Mouse (Mus musculus) adrenal gland, postnatal 14 days (tissue): ENCODE measurements around the gene Lypd6b. TPM values are rescaled to one million over a fixed set of nuclear protein-coding genes. Genes with fewer than 3 reads are reported as not detected.

ENCODE experiments used
- DNase-seq: peaks from one replicate; pipeline ENCODE4 v3.0.0; 2021; ENCODE audit warnings: mixed read lengths
- long read RNA-seq, 2 experiments: library from polyadenylated mRNA; stranded (forward); transcript quantifications; one replicate each; pipeline ENCODE4 v2.0.0; 2021
- total RNA-seq: library from RNA; stranded (reverse); gene quantifications from 2 replicates; pipeline ENCODE4 v1.2.3, GENCODE M21; 2021

Lypd6b gene
- 0.15 TPM in 1 of 2 replicates, not detected in the other for total RNA-seq
- long read RNA-seq, experiment 1, partial matches to known transcripts, result 0 of 1 reads
- long read RNA-seq, experiment 1, other reads (novel, unspliced or antisense), result 1 of 1 reads
- long read RNA-seq, experiment 2, result 0 reads

DNA sequence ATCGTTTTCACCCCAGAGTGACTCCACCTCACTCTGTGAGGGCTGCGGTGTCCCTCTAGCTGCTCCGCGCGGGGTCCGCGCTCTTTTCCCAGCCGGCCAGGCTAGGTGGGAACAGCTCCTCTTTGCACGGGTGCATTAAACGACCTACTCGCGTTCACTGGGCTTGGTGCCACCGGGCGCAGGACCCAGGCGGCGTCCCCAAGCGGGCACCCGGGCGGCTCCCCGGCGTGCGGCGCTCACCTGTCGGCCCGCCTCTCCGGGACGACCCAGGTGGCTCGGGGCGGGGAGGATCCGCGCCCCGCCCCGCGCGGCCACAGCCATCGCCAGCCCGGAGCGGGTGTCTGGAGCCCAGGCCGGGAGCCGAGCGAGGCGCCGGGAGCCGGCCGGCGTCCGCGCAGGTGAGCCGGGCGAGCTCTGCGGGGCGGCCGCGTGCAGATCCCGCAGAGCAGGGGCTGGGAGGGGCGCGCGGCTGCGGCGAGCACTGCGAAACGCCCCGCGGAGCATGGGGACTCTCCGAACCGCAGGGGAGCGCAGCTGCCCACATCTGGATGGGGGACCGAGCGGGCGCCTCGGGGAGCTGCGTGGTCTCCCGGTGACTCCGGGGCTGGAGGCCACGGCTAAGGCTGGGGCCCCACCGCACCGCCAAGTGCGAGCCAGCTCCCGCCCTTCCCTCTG is at the start of gene Lypd6b:
Gene Lypd6b, plus strand, starts transcription at position 313 of the 675 bp plus-strand sequence.
- peak; percentile 24 for DNase-seq

DNA sequence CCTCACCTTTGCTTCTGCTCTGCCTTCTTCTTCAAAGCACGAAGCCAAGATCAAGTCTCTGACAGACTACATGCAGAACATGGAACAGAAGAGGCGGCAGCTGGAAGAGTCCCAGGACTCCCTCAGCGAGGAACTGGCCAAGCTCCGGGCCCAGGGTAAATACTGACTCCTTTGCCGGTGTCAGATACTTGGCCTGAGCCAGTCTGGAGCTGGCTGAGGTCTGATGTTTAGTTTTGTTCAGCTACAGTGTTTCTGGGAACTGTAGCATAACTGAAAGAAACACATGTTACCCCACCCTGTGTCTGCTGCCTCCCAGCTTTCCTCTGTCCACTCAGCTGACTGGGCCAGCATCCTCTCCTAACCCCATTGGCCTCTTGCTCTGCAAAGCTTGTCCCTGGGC is 48.4 kb upstream of the Lypd6b start:
- DNase-seq, result no peak

DNA sequence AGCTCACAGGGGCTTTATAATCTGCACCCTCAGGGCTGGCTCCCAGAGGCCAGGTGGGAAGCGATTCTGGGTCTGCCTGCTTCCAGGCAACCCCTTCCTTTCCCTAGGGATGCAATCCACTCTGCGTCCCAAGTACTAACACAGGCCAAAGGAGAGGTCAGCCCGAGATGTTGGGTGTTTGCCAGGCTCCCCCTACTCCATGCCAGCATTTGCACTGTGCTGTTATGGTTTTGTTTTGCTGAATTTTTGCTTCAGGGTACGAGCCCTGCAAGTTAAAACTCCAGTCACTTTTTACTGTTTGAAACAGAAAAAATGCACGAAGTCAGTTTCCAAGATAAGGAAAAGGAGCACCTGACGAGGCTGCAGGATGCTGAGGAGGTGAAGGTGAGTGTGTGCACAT is 46.5 kb upstream of the Lypd6b start:
- DNase-seq, result no peak

DNA sequence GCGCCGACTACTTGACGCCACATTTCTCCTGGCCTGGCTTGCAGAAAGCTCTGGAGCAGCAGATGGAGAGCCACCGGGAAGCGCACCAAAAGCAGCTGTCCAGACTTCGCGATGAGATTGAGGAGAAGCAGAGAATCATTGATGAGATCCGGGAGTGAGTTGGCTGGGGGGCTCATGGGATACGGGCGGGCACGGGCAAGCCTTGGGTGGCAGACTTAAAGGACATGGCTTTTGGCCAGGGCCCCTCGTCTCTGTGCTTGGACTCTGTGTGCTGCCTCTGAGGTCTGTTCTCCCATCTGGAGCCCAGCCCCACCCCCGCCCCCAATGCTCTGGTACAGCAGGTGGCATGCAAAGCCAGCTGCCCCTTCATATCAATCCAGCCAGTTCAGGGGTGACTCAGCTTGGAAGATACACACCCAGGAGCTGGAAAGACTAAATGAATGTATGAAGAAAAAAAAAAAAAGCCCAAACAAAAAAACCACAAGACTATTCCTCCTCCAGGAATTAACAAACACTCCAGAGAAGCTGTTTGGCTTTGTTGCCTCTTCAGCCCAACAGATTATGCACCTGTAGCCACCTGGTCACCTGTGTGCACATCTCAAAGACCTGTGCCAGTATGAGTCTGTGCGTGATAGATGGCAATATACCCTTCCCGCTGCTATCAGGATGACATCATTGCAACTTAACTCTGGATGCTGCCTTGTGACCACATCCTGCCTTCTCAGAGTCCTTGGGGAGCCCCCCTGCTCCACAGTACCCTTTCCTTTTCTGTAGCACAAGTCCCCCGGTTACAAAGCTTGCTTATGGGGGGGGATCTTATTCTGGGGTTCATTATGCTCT is 45.4 kb upstream of the Lypd6b start:
- DNase-seq, result no peak

DNA sequence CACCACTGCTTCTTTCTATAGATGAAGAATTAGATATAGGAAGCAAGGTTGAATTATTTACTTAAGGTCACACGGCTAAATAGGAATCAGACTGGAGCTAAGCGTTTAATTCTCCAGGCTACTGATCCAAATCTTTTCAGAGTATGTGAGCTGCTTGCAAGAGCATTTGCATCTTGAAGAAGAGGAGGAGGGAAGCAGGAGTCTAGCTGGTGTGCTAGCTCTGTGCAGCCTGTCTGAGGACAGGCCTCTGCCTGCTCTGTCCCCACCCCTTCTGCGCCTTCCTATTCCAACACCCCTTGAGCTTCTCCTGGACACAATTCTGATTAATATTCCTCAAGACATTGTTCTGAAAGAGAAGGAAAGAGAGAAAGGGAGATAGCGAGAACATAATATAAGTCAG is 44.6 kb upstream of the Lypd6b start:
- no peak for DNase-seq

DNA sequence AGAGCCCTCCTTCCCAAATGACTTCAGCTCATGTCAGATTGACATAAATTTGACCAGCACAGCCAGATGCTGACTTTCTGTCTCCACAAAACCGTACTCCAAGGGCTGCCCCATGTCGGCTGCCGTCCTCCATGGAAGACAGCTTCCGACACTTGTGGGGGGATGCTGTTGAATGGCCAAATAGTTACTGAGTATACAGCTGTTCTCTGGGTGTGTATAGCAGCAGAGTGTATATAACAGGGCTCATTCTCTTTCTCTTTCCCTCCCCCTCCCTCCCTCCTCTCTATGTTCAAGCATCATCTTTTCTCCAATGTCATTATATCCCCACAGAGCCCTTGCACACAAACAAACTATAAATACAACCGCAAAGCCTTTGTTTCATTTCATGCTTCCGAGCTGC is 43.7 kb upstream of the Lypd6b start:
- DNase-seq, result no peak

DNA sequence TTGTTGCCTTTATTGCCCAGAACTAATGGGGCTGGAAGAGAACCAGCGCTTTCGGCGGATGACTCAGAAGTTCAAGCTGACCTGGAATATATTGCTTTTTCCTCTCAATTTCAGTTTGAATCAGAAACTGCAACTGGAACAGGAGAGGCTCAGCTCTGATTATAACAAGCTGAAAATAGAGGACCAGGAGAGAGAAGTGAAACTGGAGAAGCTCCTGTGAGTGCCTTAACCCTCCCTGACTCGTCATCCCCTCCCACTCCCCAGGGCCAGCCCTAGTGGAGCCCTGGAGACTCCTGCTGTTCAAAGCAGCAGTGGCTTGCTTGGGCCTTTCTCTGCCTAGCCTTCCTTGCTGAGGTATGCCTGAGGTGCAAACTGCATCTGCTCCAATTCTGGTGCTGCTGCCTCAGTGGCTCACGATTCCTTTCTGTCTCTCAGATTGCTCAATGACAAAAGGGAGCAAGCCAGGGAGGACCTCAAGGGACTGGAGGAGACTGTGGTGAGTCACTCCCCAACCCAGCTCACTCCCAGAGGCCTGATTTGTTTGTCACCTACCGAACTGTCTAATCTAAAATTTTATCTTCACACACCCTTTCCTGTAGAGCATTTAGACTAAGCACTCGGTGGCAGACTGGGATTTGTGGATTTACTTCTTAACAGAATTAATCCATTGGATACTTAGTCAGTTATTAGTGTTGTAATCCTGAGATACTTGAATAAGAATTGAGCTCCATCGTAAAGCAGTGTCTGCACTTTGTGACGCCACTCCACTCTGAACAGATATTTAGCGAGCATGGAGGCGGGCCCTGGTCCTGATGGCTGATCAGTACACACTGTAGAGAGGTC is 43.0 kb upstream of the Lypd6b start:
- peak; percentile 59 for DNase-seq

DNA sequence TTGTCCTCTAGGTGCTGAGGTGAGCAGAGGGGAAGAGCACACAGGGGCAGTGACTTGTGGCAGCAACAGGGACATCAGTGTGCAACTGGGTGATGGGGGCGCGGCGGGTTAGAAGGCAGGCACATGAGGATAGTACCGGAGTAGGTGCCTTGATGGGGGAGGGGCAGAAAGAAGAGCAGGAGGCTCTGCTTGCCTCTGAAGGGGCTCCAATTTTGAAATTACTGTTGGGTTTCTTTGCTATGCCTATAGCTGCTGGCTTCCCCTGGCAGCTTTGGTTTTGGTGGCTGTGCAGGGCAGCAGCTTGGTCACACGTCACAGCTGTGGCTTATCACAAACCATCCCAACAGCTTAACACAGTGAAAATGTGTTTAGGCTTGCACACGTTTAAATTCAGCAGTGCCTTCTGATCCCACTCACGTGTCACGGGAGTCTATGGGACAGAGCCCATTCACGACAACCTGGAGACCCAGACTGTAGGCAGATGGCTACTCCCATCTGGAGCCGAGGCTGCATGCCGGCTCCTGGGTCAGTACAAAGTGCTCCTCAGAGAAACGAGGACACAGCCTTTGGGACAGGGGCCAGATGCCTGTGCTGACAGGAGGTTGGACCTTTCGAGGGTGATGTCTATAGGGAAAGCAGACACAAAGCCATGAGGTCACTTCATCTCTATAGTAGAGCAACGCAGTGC is 42.2 kb upstream of the Lypd6b start:
- DNase-seq, result no peak

DNA sequence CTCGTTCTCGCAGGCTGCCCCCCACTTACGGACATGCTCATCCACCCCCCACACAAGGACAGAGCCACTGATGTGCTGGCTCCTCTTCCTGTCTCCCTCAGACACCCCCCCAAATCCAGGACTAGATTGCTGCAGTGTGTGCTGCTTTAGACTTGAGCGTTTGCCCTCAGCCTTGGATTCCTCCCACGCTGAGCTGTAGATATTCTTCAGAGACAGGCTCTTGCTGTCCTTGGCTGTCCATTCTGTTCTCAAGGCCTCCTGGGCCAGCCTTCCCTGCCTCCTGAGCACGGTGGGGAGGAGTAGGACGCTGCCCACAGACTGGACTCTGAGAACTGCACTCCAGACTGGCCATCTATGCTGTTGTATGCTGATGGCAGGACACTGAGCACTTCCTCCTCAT is 40.5 kb upstream of the Lypd6b start:
- DNase-seq, result peak; percentile 71

DNA sequence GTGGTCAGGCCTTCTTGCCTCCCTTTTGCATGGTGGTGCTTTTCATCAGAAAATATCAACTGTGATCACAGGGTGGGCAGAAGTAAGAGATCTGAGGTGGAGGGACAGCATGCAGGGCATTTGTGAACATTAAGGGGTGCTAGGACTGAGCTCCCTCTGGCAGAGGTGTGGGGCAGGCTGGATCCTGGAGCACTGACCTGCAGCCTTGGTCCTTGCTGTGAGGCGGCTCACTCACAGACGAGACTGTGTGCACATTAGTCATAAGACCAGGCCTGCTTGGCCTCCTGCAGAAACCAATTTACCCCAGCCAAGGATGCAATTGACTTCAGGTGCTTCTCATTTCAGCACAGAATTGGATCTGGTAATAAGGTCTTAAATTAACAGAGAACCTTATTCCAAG is 39.8 kb upstream of the Lypd6b start:
- DNase-seq, result no peak

DNA sequence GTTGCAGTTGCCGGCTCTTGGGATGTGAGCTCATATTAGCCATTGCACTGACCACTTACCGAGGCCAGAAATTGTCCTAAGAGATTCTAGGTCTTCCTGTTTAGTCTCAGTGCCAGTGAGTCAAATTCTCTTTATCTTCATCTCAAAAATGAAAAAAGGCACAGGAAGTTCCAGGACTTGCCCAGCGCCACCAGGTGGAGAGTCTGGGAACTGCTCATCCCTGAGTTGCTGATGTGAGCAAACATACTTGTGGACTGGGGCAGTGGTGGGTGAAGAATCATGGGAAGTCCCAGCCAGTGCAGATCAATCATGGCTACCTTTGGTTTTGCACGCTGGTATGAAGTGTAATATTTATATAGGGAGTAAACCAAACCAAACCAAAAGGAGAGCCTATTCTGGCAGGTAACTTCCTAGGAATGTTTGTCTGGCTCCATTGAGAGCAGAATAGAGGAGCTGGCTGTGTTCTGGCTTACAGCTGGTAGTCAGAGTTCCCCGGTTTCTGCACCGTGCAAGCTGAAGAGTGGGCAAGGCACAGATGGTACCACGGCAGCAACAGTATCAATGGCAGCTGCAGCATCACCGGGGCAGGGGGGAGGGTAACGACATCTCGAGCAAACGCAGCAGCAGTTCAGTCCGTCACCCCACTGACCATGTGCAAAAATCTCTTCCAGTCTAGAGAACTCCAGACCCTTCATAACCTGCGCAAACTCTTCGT is 38.7 kb upstream of the Lypd6b start:
- DNase-seq, result peak; percentile 82

DNA sequence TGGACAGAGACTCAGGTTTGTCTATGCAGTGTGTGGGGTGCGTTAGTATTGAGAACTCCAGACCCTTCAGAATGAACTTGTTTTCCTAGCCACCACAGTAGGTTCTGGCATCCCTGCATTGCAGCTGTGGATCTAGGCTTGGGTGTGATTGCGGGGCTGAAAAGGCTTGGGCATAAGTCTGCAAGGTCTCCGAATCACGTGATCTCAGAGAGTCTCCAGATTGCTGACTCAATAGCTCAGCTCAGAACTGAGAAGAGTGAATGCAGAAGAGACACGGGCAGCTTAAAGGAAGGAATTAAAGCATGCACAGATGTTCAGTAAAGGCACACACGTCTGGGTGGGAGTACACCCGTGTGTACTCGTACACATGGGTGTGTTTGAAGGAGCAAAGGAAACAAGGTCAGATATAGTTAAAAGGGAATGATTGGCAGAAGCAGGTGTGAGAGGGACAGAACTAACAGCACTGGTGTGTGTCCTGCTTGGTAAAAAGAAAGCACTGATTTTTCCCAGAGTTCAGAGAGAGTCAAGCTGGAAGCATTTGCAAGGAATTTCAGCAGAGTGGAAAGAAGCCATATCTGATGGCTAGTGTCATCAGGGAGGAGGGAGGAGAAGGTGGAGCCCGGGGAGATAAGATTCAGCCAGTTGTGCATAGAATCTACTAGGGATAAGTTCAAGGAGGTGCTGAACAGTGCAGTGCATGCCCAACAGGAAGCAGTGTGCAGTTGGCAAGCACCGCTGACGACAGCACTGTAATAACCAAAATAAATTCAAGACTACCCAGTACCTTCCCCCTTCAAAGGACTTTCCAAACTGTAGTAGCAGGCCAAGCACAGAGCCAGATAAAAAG is 37.5 kb upstream of the Lypd6b start:
- DNase-seq, result peak; percentile 38

DNA sequence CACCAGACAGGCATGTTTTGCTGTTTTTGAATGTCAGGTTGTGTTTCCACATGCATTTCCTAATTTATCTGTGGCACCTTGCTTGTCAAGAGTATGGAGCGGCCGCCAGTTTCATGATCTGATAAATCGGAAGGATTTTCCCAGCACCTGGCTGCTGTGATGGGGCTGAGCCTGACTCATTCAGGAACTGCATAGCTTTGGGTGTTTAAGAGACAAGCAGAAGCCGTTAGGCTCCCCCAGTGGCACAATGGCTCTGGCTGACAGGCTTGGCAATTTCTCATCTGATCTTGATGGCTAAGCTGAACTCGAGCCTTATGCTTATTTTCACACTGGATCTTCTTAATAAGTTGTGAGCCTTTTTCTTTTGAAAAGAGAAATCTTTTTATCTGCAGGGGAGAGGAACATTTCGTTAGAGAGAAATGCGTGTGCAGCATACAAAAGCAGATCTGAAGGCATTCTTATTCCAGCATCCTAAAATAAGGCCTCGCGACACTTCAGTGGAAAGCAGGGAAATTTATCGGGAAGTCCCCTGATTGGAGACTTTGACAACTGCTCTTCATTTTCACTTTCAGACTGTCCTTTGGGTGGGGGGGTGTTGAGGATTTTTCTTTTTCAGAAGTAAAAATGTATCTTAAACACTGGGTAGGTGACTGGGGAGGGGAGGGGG is 35.8 kb upstream of the Lypd6b start:
- no peak for DNase-seq

DNA sequence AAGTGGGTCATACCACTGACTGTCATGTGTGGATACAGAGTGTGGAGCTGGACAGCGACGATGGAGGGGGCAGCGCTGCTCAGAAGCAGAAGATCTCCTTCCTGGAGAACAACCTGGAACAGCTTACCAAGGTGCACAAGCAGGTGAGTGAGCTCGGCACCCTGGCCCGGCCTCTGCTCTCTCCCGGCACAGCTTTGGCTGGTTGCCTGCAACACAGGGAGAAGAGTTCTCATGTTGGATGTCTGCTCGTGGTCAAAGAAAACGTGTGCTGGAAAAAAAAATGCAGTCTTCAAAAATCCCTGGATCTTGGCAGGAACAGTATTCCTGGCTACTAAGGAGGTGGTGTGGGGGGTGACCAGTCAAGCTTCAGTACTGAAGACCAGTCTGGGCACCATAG is 35.3 kb upstream of the Lypd6b start:
- no peak for DNase-seq

DNA sequence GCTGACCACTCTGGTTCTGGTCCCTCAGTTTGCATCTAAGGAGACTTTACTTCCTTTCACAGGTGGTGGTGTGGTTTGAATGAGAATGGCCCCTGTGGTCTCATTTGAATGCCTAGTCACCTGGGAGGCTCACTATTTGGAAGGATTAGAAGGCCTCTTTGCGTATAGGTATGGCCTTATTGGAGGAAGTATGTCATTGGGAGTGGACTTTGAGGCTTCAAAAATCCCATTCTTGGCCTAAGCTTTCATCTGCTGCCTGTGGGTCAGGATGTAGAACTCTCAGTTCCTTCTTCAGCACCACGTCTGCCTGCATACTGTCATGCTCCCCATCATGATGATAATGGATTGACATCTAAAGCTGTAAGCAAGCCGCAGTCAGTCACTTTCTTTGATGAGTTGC is 34.4 kb upstream of the Lypd6b start:
- DNase-seq, result no peak

DNA sequence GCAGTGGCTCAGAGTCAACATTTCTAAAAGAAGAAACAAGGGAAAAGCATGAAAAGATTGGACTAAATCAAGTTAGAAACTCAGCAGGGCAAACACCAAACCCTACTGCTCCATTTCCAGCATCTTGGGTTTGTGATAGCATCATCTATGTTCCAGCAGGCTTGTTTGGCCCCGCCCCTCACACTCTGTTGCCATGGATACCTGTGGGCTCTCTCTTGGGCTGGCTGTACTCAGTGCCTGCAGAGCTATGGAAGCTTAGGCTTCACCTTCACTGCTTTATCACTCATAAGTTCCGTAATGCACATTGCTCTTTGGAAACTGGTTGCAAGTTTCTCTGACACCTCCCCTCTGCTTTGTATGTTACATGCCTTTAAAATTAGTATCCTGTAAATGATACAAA is 32.4 kb upstream of the Lypd6b start:
- DNase-seq, result peak; percentile 41

DNA sequence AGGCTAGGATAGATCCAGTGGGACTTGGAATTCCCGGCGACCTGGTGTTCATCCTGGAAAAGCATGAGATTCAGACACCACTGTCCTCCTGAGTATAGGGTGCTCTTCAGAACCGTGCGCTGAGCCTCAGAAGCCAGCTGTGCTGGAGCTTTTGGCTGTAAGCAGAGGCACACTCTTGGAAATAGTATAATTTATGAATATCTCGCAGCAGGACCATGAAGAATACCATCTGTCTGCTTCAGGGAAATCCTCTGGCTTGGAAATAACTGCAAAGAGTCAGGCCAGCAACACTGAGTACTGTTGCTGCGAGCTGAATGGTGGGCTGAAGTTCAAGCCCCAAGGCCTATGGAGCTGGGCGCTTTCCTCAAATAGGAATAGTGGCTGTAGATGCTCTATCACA is 29.9 kb upstream of the Lypd6b start:
- DNase-seq, result no peak

DNA sequence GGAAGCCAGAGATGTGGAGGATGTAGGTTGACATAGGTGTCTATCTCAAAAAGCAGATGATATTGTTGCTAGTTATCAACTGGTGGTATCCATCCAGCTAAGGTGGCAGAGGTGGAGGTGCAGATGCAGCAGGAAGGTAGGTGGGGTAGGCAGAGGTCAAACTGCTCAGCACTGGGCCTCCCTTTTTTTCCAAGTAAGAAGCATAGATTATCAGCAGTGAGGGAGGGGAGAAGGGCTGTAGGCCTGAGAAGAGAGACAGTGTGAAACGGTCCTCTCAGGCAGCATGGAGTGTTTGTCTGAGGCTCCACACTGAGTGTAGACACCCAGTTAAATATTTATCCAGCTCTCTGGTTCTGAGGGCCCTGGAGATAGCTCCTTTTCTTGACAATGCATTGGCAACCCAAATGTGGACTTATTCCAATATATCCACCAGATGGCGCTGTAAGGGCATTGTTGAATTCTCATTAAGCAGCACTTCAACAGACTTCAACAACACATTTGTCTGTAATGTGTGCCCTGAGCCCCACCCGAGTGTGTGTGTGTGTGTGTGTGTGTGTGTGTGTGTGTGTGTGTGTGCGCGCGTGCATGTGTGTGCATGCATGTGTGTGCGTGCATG is 23.0 kb upstream of the Lypd6b start:
- peak; percentile 62 for DNase-seq

DNA sequence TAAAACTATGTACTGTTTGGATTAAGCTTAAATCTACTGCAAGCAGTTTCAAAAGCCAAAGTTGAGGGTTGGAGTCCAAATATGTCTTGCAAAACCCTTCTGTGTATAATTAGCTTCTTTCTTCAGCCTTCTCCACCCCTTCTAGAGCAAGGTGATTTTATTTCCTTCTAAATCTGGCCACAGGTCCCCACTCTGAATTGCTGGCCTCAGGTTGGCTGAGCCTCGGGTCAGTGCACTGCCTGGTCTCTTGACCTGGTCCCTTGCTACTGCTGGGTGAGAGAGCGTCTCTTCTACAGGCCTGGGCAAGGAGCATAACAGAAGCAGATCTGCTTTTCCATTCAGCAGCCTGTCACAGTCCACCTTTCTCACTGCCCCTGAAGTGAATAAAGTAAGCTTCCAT is 18.6 kb upstream of the Lypd6b start:
- DNase-seq, result no peak
